Mouse (Mus musculus): ENCODE results near the gene Eef1akmt2. TPM values are rescaled to one million over a fixed set of nuclear protein-coding genes. Genes with fewer than 3 reads are reported as not detected.

The Eef1akmt2 gene
- total RNA-seq (2014; rRNA removed) (86.1 and 101 TPM in 2 replicates), polyA plus RNA-seq (2015; fragmentation: Nextera tagmentation; extraction: Ambion mirVana) (77.3 and 85.9 TPM in 2 replicates)

DNA sequence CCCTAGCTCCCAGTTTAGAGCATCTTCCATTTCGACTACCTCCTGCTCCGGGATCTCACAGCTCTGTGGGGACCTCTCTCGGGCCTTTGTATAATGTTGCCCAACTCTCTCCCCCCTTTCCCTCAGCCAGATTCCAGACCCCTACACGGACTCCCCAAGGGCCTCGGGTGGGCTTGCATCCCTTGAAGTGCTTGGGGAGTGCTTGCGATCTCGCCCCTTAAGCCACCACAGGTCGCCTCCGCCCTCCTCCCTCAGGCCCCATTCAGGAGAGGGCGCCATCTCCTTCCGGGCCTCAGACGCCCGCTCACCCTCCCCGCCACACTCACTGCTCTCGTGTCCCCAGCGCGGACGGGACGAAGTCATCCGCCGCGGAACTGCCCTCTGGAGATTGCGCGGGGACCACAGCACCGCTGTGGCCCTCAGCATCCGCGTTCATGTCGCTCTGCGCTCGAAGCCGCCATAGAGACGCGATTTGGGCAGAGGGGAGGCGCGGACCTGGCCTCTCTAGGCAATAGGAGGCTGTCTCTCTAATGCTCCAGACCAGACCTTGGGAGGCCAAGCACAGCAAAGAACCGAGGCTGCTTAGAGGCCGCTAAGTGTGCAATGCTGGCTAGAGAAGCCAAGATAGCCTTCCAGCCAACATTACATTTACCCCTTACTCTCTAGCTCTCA lies at the start of gene Eef1akmt2:
TSS of gene Eef1akmt2 (minus strand) at position 501 of the 672 bp plus-strand sequence.
- peak; percentile 56 for TF ChIP-seq CTCF (IDR thresholded peaks at IDR 0.05; ENCODE audit: low read depth)
- Histone ChIP-seq H3K4me3 (ENCODE audit: low read depth, low read length) (peak within 1 kb of the TSS; percentile 75), H3K9ac (peak within 1 kb of the TSS; percentile 96), H3K9me3 (ENCODE audit: low read length) (no peaks in the 10 kb centered on the region), H3K27ac (ENCODE audit: low read depth, low read length) (peak within 1 kb of the TSS; percentile 99), H3K36me3 (ENCODE audit: insufficient read depth) (peaks cover 17% of the 10 kb centered on the region), H3K4me1 (ENCODE audit: insufficient read depth) (peaks cover 15% of the 10 kb centered on the region; the same call in 1 of the 2 replicates), H3K4me2 (ENCODE audit: low read depth) (peak within 1 kb of the TSS; percentile 43), H3K27me3 (ENCODE audit: insufficient read depth, low read length) (no peaks in the 10 kb centered on the region)
- ATAC-seq (peak; percentile 97), DNase-seq (peak; percentile 92)
- WGBS = under 1% methylated on average over 35 of the region's 37 CpGs

GRCm38 (mm10) chr7:132900826-132901531 lies 48.5 kb upstream of the Eef1akmt2 start:
- Histone ChIP-seq H3K9ac (no peak overlapping the region), H3K36me3 (ENCODE audit: insufficient read depth) (no peaks in the 10 kb centered on the region), H3K4me2 (ENCODE audit: low read depth) (no peak overlapping the region), H3K4me1 (ENCODE audit: insufficient read depth) (no peaks in the 10 kb centered on the region), H3K9me3 (ENCODE audit: low read length) (no peaks in the 10 kb centered on the region), H3K27ac (ENCODE audit: low read depth, low read length) (no peak overlapping the region), H3K4me3 (ENCODE audit: low read depth, low read length) (no peak overlapping the region), H3K27me3 (ENCODE audit: insufficient read depth, low read length) (no peaks in the 10 kb centered on the region)
- DNase-seq = no peak
- WGBS = 48% methylated on average over 2 of the region's 2 CpGs
- no peak for TF ChIP-seq CTCF (IDR thresholded peaks at IDR 0.05; ENCODE audit: low read depth)
- ATAC-seq = no peak

DNA sequence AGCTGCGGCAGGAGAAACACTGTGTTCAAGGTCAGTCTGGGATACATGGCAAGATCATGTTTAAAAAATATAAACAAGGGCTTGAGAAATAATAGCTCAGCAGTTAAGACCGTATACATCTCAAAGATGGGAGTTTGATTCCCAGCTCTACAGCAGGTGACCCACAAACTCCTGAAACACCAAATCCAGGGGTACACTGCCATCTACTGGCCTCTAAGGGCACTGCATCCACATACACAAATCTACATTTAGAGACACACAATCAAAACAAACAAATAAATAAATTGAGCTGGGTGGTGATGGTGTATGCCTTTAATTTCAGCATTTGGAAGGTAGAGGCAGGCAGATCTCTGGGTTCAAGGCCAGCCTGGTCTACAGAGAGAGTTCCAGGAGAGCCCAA lies 45.8 kb upstream of the Eef1akmt2 start:
- Histone ChIP-seq H3K4me3 (ENCODE audit: low read depth, low read length) (no peak overlapping the region), H3K36me3 (ENCODE audit: insufficient read depth) (no peaks in the 10 kb centered on the region), H3K4me2 (ENCODE audit: low read depth) (no peak overlapping the region), H3K27ac (ENCODE audit: low read depth, low read length) (no peak overlapping the region), H3K27me3 (ENCODE audit: insufficient read depth, low read length) (no peaks in the 10 kb centered on the region), H3K4me1 (ENCODE audit: insufficient read depth) (no peaks in the 10 kb centered on the region), H3K9me3 (ENCODE audit: low read length) (no peaks in the 10 kb centered on the region), H3K9ac (no peak overlapping the region)
- no peak for ATAC-seq
- TF ChIP-seq CTCF (IDR thresholded peaks at IDR 0.05; ENCODE audit: low read depth) = peak; percentile 53
- DNase-seq = peak; percentile 3
- WGBS = 93% methylated on average over 2 of the region's 2 CpGs

- H3K4me3 ChIP-seq (ENCODE audit: low read depth, low read length) = no peak overlapping the region
- DNase-seq (no peak), ATAC-seq (no peak)
- H3K9me3 ChIP-seq (ENCODE audit: low read length) = no peaks in the 10 kb centered on the region
- no peaks in the 10 kb centered on the region for H3K27me3 ChIP-seq (ENCODE audit: insufficient read depth, low read length)
- TF ChIP-seq CTCF (IDR thresholded peaks at IDR 0.05; ENCODE audit: low read depth) = no peak
- no peak overlapping the region for H3K9ac ChIP-seq
- H3K4me2 ChIP-seq (ENCODE audit: low read depth) = no peak overlapping the region
- H3K36me3 ChIP-seq (ENCODE audit: insufficient read depth) = no peaks in the 10 kb centered on the region
- H3K4me1 ChIP-seq (ENCODE audit: insufficient read depth) = no peaks in the 10 kb centered on the region
- no peak overlapping the region for H3K27ac ChIP-seq (ENCODE audit: low read depth, low read length)
- 89% methylated on average over 10 of the region's 10 CpGs for WGBS
These were observed 44.8 kb upstream of the Eef1akmt2 start for GRCm38 (mm10) chr7:132897258-132897657.

DNA sequence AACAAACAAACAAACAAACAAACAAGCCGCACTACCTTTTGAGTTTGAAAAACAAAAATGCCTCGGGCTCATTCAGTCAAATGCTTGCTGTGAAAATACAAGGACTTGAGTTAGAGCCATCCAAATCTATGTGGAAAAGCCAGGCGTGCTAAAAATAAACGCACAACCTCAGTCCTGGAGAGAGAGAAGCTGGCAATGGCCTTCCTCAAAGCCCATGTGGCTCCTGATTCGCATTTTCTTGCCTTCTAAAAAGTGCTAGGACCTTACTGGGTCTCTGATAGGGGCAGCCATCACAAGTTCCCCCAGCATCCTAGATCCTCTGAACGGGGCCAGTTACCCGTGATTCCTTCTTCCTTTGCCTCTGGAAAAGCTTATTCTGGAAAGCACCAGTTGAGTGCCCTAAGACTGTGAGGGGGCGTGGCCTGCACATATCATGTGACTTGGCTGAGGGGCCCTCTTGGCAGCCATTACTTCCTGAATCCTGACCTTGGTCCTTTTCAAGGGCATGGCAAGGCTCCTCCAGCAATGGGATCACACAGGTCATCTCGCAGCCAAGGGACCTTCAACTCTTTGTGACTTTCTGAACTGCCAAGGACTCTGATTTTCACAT lies 43.8 kb upstream of the Eef1akmt2 start:
- Histone ChIP-seq H3K4me3 (ENCODE audit: low read depth, low read length) (no peak overlapping the region), H3K27me3 (ENCODE audit: insufficient read depth, low read length) (no peaks in the 10 kb centered on the region), H3K9me3 (ENCODE audit: low read length) (no peaks in the 10 kb centered on the region), H3K4me1 (ENCODE audit: insufficient read depth) (no peaks in the 10 kb centered on the region), H3K36me3 (ENCODE audit: insufficient read depth) (no peaks in the 10 kb centered on the region), H3K27ac (ENCODE audit: low read depth, low read length) (no peak overlapping the region), H3K9ac (no peak overlapping the region), H3K4me2 (ENCODE audit: low read depth) (no peak overlapping the region)
- no peak for TF ChIP-seq CTCF (IDR thresholded peaks at IDR 0.05; ENCODE audit: low read depth)
- ATAC-seq (no peak), DNase-seq (no peak)
- 83% methylated on average over 9 of the region's 9 CpGs for WGBS

DNA sequence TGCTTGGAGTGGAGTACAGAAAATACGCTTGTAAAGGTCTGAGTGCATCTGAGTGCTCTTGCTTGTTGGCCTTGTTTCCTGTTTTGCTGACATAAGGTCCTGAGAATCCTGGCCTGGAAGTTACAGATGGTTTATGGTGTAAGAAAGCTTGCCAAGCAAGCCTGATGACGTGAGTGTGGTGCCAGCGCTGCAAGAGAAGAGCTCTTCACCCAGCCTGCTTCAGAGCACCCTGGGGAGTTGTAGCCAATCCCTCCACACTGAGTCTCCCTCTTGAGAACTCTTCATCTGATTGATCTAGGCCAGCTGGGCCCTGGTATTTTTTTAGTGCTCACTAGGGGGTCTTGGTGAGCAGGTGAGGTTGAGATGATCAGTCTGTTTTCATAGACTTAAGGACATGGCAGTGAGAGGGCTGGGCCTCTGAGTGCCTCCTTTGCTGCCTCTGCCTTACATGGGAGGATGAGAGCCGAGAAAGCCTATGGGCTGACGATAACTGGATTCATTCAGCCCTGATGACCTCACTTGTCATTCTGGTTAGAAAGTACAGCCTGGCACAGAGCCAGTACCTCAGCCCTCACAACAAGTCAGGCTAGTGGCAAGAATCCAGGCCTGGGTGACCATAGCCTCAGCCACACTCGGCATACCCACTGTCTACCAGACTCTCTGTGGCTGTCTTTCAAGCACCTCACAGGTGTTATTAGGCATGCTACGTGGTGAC lies 42.5 kb upstream of the Eef1akmt2 start:
- Histone ChIP-seq H3K4me2 (ENCODE audit: low read depth) (no peak overlapping the region), H3K9me3 (ENCODE audit: low read length) (no peaks in the 10 kb centered on the region), H3K36me3 (ENCODE audit: insufficient read depth) (no peaks in the 10 kb centered on the region), H3K27me3 (ENCODE audit: insufficient read depth, low read length) (no peaks in the 10 kb centered on the region), H3K4me1 (ENCODE audit: insufficient read depth) (no peaks in the 10 kb centered on the region), H3K4me3 (ENCODE audit: low read depth, low read length) (no peak overlapping the region), H3K9ac (no peak overlapping the region), H3K27ac (ENCODE audit: low read depth, low read length) (no peak overlapping the region)
- ATAC-seq (no peak; the same call in 1 of the 2 replicates), DNase-seq (peak; percentile 26)
- TF ChIP-seq CTCF (IDR thresholded peaks at IDR 0.05; ENCODE audit: low read depth) = no peak
- 52% methylated on average over 7 of the region's 7 CpGs for WGBS
